Mouse (Mus musculus): Measurements from ENCODE around the gene Chml. TPM values are rescaled to one million over a fixed set of nuclear protein-coding genes. Genes with fewer than 3 reads are reported as not detected.

Gene Chml
- 12.0 and 13.7 TPM in 2 replicates for polyA plus RNA-seq (2011; ENCODE audit: insufficient read depth, insufficient read length, low read depth, missing spikeins)

DNA sequence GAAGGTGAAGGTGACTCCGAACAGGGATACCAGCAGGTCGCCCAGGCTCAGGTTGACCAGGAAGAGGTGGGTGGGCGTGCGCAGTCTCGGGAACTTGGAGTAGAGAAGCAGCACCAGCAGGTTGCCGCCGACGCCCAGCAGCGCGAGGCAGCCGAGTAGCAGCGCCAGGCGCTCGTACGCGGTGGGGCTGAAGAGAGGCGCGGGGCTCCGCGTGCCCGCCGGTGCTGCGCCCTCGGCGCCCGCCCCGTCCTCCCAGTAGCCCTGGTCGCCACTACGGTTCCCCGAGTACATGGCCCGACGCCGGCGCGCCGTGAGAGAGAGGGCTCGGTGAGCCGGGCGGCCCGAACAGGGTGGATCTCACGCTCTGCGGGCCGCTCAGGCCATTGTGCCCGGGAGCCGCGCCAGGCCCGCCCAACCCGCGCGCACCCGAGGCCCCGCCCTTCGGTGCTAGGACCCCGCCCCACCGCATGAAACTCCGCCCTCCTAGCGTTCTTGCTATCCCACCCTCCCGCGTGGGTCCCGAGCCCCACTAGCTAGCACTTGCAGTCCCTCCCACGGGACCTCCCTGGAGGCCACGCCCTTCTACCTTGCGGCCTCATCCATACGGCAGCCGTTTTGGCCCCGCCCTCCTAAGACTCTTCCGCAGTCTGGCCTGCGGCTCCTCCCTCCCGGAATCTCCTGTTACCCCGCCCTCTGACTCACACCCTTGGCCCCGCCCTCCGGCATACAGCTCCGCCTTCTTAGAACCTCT lies at the start of gene Chml, which contains the start of gene Opn3:
Gene Chml, minus strand, starts transcription at position 656 of the 751 bp plus-strand sequence.
Gene Opn3, minus strand, starts transcription at position 531 of the 751 bp plus-strand sequence.
- no peak within 1 kb of the TSS for H3K27ac ChIP-seq (ENCODE audit: insufficient read depth, low read length)
- H3K4me1 ChIP-seq (ENCODE audit: control insufficient read depth, insufficient read depth, low read length) = peaks cover 4% of the 10 kb centered on the region
- no peaks in the 10 kb centered on the region for H3K27me3 ChIP-seq (ENCODE audit: control insufficient read depth, insufficient read depth, low read length, poor library complexity, severe bottlenecking)
- TF ChIP-seq EP300 (IDR thresholded peaks at IDR 0.05; ENCODE audit: insufficient read depth, low read depth, low read length) (0 out of 2 replicates have a peak, but pooled peaks have one; percentile 23), CTCF (IDR thresholded peaks at IDR 0.05; ENCODE audit: low read depth, low read length) (no peak)
- H3K9me3 ChIP-seq (replicated peaks; ENCODE audit: control insufficient read depth, insufficient read depth, low read length, poor library complexity, severe bottlenecking) = no peaks in the 10 kb centered on the region
- peak within 1 kb of the TSS; percentile 94 for H3K4me3 ChIP-seq (ENCODE audit: low read depth, low read length)
- H3K9ac ChIP-seq (ENCODE audit: low read depth, poor library complexity, severe bottlenecking) = peak within 1 kb of the TSS; percentile 76
- H3K36me3 ChIP-seq (ENCODE audit: control insufficient read depth, insufficient read depth, low read length, poor library complexity, severe bottlenecking) = no peaks in the 10 kb centered on the region

DNA sequence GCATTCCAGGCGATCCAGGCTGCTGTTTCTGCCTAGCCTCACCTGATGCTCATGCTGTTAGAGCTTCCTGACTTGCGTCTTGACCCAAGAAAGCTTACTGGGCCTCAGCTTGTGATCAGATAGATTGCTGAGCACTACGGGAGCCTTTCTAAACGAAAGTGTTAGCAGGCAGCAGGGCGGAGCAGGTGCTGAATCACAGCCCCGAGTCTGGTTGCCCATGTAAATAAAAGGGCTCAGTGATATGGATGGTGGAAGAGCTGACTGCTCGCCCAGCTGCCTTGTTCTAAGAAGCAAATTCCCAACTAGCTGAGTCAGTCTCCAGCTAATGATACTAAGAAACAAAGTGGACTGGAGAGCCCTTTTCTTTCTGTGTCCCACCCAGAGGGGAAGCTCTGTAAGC lies 33.1 kb upstream of the Chml start:
- no peak overlapping the region for H3K27ac ChIP-seq (ENCODE audit: insufficient read depth, low read length)
- no peak for TF ChIP-seq EP300 (IDR thresholded peaks at IDR 0.05; ENCODE audit: insufficient read depth, low read depth, low read length)
- TF ChIP-seq POLR2A (IDR thresholded peaks at IDR 0.05; ENCODE audit: insufficient read depth, low read length) = no peak
- no peak for TF ChIP-seq CTCF (IDR thresholded peaks at IDR 0.05; ENCODE audit: low read depth, low read length)
- no peak overlapping the region for H3K9ac ChIP-seq (ENCODE audit: low read depth, poor library complexity, severe bottlenecking)
- H3K4me1 ChIP-seq (ENCODE audit: control insufficient read depth, insufficient read depth, low read length) = no peaks in the 10 kb centered on the region
- no peaks in the 10 kb centered on the region for H3K9me3 ChIP-seq (replicated peaks; ENCODE audit: control insufficient read depth, insufficient read depth, low read length, poor library complexity, severe bottlenecking)
- H3K4me3 ChIP-seq (ENCODE audit: low read depth, low read length) = no peak overlapping the region
- H3K27me3 ChIP-seq (ENCODE audit: control insufficient read depth, insufficient read depth, low read length, poor library complexity, severe bottlenecking) = no peaks in the 10 kb centered on the region
- no peaks in the 10 kb centered on the region for H3K36me3 ChIP-seq (ENCODE audit: control insufficient read depth, insufficient read depth, low read length, poor library complexity, severe bottlenecking)

DNA sequence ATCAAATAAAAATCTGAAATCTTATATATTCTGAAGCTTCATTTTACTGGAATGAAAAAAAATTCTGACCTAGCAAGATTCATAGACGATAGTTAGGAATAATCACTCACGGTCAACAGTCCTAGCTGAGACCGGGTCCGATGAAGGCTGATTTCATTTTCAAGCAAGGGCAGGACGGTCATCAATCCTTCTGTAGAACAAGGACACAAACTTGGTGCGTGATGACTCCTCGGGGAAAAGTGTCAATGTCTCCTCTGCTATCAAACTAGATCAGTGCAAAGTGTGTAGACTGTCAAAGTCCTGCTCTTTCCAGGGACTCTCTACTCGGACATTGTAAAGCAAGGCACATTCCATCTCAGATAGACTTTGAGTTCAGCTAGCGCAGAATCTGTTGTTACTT lies 24.1 kb upstream of the Chml start:
- H3K4me3 ChIP-seq (ENCODE audit: low read depth, low read length) = no peak overlapping the region
- no peaks in the 10 kb centered on the region for H3K36me3 ChIP-seq (ENCODE audit: control insufficient read depth, insufficient read depth, low read length, poor library complexity, severe bottlenecking)
- no peaks in the 10 kb centered on the region for H3K9me3 ChIP-seq (replicated peaks; ENCODE audit: control insufficient read depth, insufficient read depth, low read length, poor library complexity, severe bottlenecking)
- H3K9ac ChIP-seq (ENCODE audit: low read depth, poor library complexity, severe bottlenecking) = no peak overlapping the region
- H3K27me3 ChIP-seq (ENCODE audit: control insufficient read depth, insufficient read depth, low read length, poor library complexity, severe bottlenecking) = no peaks in the 10 kb centered on the region
- H3K4me1 ChIP-seq (ENCODE audit: control insufficient read depth, insufficient read depth, low read length) = no peaks in the 10 kb centered on the region
- no peak overlapping the region for H3K27ac ChIP-seq (ENCODE audit: insufficient read depth, low read length)
- TF ChIP-seq EP300 (IDR thresholded peaks at IDR 0.05; ENCODE audit: insufficient read depth, low read depth, low read length) (no peak), CTCF (IDR thresholded peaks at IDR 0.05; ENCODE audit: low read depth, low read length) (no peak), POLR2A (IDR thresholded peaks at IDR 0.05; ENCODE audit: insufficient read depth, low read length) (no peak)

DNA sequence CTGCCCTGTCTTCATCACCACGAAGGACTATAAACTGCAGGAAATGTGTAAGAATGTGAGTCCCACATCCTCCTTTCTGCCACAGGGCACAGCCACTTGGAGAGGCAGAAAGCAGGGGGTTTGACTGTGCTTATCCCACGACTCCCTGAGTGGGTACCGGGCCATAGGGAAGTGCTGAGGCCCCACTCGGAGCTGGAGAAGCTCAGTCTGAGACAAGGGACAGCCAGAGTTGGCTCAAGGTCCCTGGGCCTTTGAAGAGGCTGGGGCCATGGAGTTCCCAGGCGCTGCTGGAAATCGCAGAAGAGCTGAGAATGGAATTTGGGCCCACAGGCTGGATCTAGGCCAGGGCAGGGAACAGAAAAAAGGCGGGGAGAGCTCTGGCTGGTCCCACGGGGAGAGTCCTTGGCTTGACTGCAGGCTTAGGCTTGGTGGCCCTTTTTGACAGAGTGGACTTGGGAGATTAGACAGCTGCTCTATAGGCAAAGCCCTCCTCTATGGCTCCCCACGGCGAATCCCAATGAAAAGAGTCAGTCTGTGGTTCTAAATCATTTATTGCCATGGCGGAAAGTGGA lies 19.7 kb upstream of the Chml start:
- Histone ChIP-seq H3K36me3 (ENCODE audit: control insufficient read depth, insufficient read depth, low read length, poor library complexity, severe bottlenecking) (no peaks in the 10 kb centered on the region), H3K4me1 (ENCODE audit: control insufficient read depth, insufficient read depth, low read length) (no peaks in the 10 kb centered on the region), H3K27ac (ENCODE audit: insufficient read depth, low read length) (no peak overlapping the region), H3K4me3 (ENCODE audit: low read depth, low read length) (no peak overlapping the region), H3K27me3 (ENCODE audit: control insufficient read depth, insufficient read depth, low read length, poor library complexity, severe bottlenecking) (no peaks in the 10 kb centered on the region), H3K9ac (ENCODE audit: low read depth, poor library complexity, severe bottlenecking) (no peak overlapping the region), H3K9me3 (replicated peaks; ENCODE audit: control insufficient read depth, insufficient read depth, low read length, poor library complexity, severe bottlenecking) (no peaks in the 10 kb centered on the region)
- no peak for TF ChIP-seq POLR2A (IDR thresholded peaks at IDR 0.05; ENCODE audit: insufficient read depth, low read length)
- TF ChIP-seq EP300 (IDR thresholded peaks at IDR 0.05; ENCODE audit: insufficient read depth, low read depth, low read length) = no peak
- no peak for TF ChIP-seq CTCF (IDR thresholded peaks at IDR 0.05; ENCODE audit: low read depth, low read length)

DNA sequence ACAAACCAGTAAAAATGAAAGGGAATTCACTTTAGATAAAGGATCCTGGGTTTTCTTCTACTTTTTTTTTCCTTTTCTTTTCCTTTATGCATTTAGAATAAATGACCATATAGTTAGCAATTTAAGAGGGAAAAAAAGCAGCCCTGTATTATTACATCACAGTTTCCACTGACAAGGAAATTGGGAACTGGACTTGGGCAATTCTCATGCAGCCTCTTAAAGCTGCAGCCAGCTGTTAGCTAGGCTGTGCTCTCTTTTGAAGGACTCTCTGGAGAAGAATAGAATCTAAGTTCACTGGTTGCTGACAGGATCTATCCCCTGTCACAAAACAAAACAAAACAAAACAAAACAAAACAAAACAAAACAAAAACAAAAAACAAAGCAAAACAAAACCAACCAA lies 15.3 kb upstream of the Chml start:
- Histone ChIP-seq H3K4me1 (ENCODE audit: control insufficient read depth, insufficient read depth, low read length) (no peaks in the 10 kb centered on the region), H3K27ac (ENCODE audit: insufficient read depth, low read length) (no peak overlapping the region), H3K9ac (ENCODE audit: low read depth, poor library complexity, severe bottlenecking) (no peak overlapping the region), H3K9me3 (replicated peaks; ENCODE audit: control insufficient read depth, insufficient read depth, low read length, poor library complexity, severe bottlenecking) (no peaks in the 10 kb centered on the region), H3K27me3 (ENCODE audit: control insufficient read depth, insufficient read depth, low read length, poor library complexity, severe bottlenecking) (no peaks in the 10 kb centered on the region), H3K36me3 (ENCODE audit: control insufficient read depth, insufficient read depth, low read length, poor library complexity, severe bottlenecking) (no peaks in the 10 kb centered on the region), H3K4me3 (ENCODE audit: low read depth, low read length) (no peak overlapping the region)
- no peak for TF ChIP-seq POLR2A (IDR thresholded peaks at IDR 0.05; ENCODE audit: insufficient read depth, low read length)
- TF ChIP-seq CTCF (IDR thresholded peaks at IDR 0.05; ENCODE audit: low read depth, low read length) = no peak
- TF ChIP-seq EP300 (IDR thresholded peaks at IDR 0.05; ENCODE audit: insufficient read depth, low read depth, low read length) = no peak

DNA sequence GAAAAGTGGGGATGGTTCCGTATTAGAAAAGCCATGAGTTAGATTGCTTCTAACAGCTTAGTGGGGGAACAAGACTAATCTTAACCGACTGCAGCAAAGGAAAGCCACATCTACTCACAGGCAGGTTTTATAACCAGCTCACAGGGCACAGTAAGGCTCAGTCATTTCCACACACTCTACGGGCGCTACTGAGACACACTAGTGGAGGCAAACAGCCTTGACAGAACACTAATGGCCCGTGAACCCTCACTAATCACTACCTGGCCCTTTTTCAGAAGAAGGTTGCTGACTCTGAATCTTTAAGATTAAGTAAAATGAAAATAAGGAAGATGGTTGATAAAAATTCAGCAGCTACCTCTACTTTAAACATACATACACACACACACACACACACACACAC lies 14.9 kb upstream of the Chml start:
- Histone ChIP-seq H3K9me3 (replicated peaks; ENCODE audit: control insufficient read depth, insufficient read depth, low read length, poor library complexity, severe bottlenecking) (no peaks in the 10 kb centered on the region), H3K4me3 (ENCODE audit: low read depth, low read length) (no peak overlapping the region), H3K27me3 (ENCODE audit: control insufficient read depth, insufficient read depth, low read length, poor library complexity, severe bottlenecking) (no peaks in the 10 kb centered on the region), H3K9ac (ENCODE audit: low read depth, poor library complexity, severe bottlenecking) (no peak overlapping the region), H3K4me1 (ENCODE audit: control insufficient read depth, insufficient read depth, low read length) (no peaks in the 10 kb centered on the region), H3K36me3 (ENCODE audit: control insufficient read depth, insufficient read depth, low read length, poor library complexity, severe bottlenecking) (no peaks in the 10 kb centered on the region), H3K27ac (ENCODE audit: insufficient read depth, low read length) (no peak overlapping the region)
- TF ChIP-seq POLR2A (IDR thresholded peaks at IDR 0.05; ENCODE audit: insufficient read depth, low read length) (no peak), EP300 (IDR thresholded peaks at IDR 0.05; ENCODE audit: insufficient read depth, low read depth, low read length) (no peak), CTCF (IDR thresholded peaks at IDR 0.05; ENCODE audit: low read depth, low read length) (no peak)
